Mouse (Mus musculus): Measurements from ENCODE around the gene Rftn1.

DNA sequence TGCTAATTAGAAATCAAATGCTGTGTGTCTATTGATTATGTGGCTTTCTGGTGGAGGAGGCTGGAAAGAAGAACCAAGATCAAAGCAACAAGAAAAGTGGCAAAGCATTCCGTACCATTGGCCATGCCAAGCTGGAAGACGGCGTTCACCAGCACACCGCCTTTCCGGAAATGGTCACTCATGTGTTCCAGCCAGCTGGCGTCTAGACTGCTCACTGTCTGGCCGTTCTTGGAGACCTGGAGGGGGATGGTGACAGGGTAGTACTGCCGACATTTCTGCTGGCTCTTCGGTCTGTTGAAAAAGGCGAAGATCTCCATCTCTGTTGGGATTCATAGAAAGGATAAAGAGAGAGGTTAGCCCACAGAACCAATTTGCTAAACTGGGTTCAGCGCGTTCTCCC lies 143.3 kb downstream of the Rftn1 start:
- no peak for TF ChIP-seq CTCF (IDR thresholded peaks at IDR 0.05; ENCODE audit: borderline replicate concordance, control insufficient read depth, extremely low read depth, insufficient read depth, low read length, poor library complexity)
- no peak for TF ChIP-seq POLR2A (IDR thresholded peaks at IDR 0.05; ENCODE audit: control insufficient read depth, extremely low read depth, insufficient read depth, low read length, poor library complexity)

Data from thymus, adult 2 months (tissue).